Mouse (Mus musculus) embryonic facial prominence, embryonic 13.5 days (tissue): Measurements from ENCODE around the gene Map4. TPM values are rescaled to one million over a fixed set of nuclear protein-coding genes. Genes with fewer than 3 reads are reported as not detected.
A peak's percentile ranks its signal among the peaks of the same experiment; 100 is the strongest.
"Not testable (repeated sequence)": the region's sequence is repeated elsewhere in the genome, so short reads cannot be mapped to it uniquely, and the experiment has no call there.

Source experiments
- ATAC-seq: fragments of 200-750 bp; cut with Nextera tagmentation; 2 replicates; pipeline ENCODE4 v1.8.0; 2017; ENCODE audit warnings: low read depth; ENCODE audit not compliant: insufficient number of reproducible peaks, insufficient read depth, low FRiP score, low TSS enrichment
- H3K27ac ChIP-seq: fragments of 300-500 bp; sonication (generic); 2 replicates; pipeline ENCODE4 v1.5.1; 2015; ENCODE audit warnings: moderate library complexity, mild to moderate bottlenecking, inconsistent platforms
- H3K27me3 ChIP-seq: fragments of 300-500 bp; sonication (generic); 2 replicates; pipeline ENCODE4 v1.6.1; 2015; ENCODE audit warnings: mild to moderate bottlenecking, inconsistent platforms
- H3K36me3 ChIP-seq: fragments of 300-500 bp; sonication (generic); 2 replicates; pipeline ENCODE4 v1.6.1; 2015; ENCODE audit warnings: mild to moderate bottlenecking, inconsistent platforms
- H3K4me1 ChIP-seq: fragments of 300-500 bp; sonication (generic); 2 replicates; pipeline ENCODE4 v1.6.1; 2015; ENCODE audit warnings: inconsistent platforms
- H3K4me2 ChIP-seq: fragments of 300-500 bp; sonication (generic); 2 replicates; pipeline ENCODE4 v1.6.1; 2015; ENCODE audit warnings: moderate library complexity, mild to moderate bottlenecking, inconsistent platforms
- H3K4me3 ChIP-seq: fragments of 300-500 bp; sonication (generic); 2 replicates; pipeline ENCODE4 v1.5.1; 2015; ENCODE audit warnings: mild to moderate bottlenecking, inconsistent platforms
- H3K9ac ChIP-seq: fragments of 300-500 bp; sonication (generic); 2 replicates; pipeline ENCODE4 v1.6.1; 2015; ENCODE audit warnings: mild to moderate bottlenecking, inconsistent platforms
- H3K9me3 ChIP-seq: fragments of 300-500 bp; sonication (generic); 2 replicates; pipeline ENCODE4 v1.6.1; 2016; ENCODE audit warnings: inconsistent platforms
- WGBS: fragments of 180-500 bp; shearing (Covaris S2); methylation state at CpG from one replicate; pipeline ENCODE4 v1.1.7; 2015; ENCODE audit warnings: mixed read lengths; 5-methylcytosine and 5-hydroxymethylcytosine counted together
- microRNA-seq: library from miRNA; unstranded; fragments of <30 nt; microRNA quantifications from one replicate; pipeline ENCODE4, GENCODE M21; 2016
- polyA plus RNA-seq: library from polyadenylated mRNA; unstranded; fragments of >200 nt; fragmentation: Nextera tagmentation; extraction: Ambion mirVana; gene quantifications from 2 replicates; pipeline ENCODE4 v1.2.1, GENCODE M21; 2015

Map4 gene
- polyA plus RNA-seq, 1 experiment from 2014 or later = 58.0 TPM

DNA sequence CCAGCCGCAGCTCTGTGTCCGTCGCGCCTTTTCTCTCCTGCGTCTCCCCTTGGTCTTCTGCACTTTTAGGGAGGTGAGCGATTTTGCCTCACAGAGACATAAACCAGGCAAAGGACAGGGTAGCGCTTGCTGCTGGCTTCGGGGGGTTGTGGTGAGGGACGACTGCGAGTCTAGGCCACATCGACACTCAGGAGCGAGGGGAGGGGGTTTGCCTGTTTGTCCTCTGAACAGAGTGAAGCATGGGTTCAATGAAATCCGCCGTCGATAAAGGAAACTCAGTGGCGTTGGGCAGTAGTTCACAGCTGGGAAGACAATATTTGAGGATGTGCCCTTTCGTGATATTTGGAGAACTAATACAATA is 186.5 kb downstream of the Map4 start, which contains the start of gene Dhx30:
Dhx30 (minus strand) TSS at position 52 of the 361 bp plus-strand sequence.
- H3K4me1 ChIP-seq = peaks cover 18% of the 10 kb centered on the region
- peak within 1 kb of the TSS; percentile 98 for H3K9ac ChIP-seq
- peak within 1 kb of the TSS; percentile 95 for H3K4me3 ChIP-seq
- no peaks in the 10 kb centered on the region for H3K9me3 ChIP-seq
- ATAC-seq = 0 out of 2 replicates have a peak, but pooled peaks have one; percentile 12
- peak within 1 kb of the TSS; percentile 71 for H3K4me2 ChIP-seq
- H3K36me3 ChIP-seq = peaks cover 24% of the 10 kb centered on the region
- H3K27me3 ChIP-seq = no peaks in the 10 kb centered on the region
- under 1% methylated on average over 17 of the region's 17 CpGs for WGBS
- peak within 1 kb of the TSS; percentile 97 for H3K27ac ChIP-seq

DNA sequence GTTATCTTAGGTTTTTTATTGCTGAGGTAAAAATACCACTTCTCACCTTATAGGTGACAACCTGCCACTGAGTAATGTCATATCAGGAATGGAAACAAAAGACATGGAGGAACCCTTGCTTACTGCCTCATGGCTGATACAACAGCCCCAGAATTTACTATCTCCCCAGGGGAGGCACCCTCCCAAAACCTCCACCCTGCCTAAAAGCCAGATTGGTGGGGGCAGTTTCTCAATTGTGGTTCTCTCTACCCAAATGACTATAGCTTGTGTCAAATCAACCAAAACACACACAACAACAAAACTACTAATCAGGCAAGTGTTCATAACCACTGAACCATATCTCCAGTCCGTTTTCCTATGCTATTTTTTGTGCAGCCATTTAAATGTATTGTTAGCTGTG is 187.0 kb downstream of the Map4 start:
- no peak for ATAC-seq
- Histone ChIP-seq H3K4me2 (peak overlapping the region; percentile 71), H3K27me3 (no peaks in the 10 kb centered on the region), H3K4me3 (peak overlapping the region; percentile 95), H3K9me3 (no peaks in the 10 kb centered on the region), H3K36me3 (peaks cover 20% of the 10 kb centered on the region), H3K9ac (peak overlapping the region; percentile 98), H3K27ac (0 out of 2 replicates have a peak overlapping the region, but pooled peaks have one; percentile 97), H3K4me1 (peaks cover 18% of the 10 kb centered on the region)
- WGBS = 66% methylated on average over 1 of the region's 1 CpGs

DNA sequence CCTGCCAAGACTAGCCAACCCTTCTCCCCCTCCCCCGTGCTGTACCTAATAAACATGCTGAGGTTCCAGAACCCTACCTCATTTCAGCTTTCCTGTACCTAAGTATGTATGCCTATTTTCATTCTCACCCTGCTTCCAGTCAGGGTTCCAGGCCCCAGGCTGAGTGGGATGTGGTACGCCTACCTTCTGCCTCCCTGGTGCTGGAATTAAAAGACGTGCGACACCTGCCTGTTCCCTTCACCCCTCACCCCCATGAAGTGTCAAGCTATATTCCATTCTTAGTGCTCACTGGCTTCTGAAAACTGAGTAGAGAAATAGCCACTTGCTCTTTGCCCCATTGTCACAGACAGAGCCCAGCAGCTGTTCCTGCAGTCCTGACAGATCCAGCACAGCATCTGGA is 190.2 kb downstream of the Map4 start:
- Histone ChIP-seq H3K27me3 (no peaks in the 10 kb centered on the region), H3K9me3 (no peaks in the 10 kb centered on the region), H3K36me3 (0 out of 2 replicates have a peak, but pooled peaks cover 5% of the 10 kb centered on the region), H3K4me3 (no peak overlapping the region), H3K9ac (no peak overlapping the region), H3K27ac (no peak overlapping the region), H3K4me1 (peaks cover 11% of the 10 kb centered on the region), H3K4me2 (no peak overlapping the region)
- 75% methylated on average over 4 of the region's 4 CpGs for WGBS
- no peak for ATAC-seq

DNA sequence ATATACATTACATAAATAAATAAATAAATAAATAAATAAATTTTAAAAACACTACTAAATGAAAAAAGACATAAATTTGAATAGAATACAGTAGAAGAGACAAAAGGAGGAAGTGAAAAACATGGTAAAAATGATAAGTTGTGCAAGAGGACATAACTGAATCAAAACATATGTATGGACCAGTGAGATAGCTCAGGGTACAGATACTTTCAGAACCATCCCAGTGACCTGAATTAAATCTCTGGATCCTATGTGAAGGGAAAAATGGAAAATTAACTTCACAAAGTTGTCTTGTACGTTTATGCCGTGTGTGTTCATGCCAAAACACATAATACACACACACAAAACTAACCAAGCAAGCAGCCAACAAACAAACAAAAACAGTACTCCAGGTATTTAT is 192.1 kb downstream of the Map4 start:
- no peak overlapping the region for H3K4me3 ChIP-seq
- H3K9ac ChIP-seq = no peak overlapping the region
- 87% methylated on average over 2 of the region's 2 CpGs for WGBS
- H3K36me3 ChIP-seq = 0 out of 2 replicates have a peak, but pooled peaks cover 5% of the 10 kb centered on the region
- no peak for ATAC-seq
- H3K4me2 ChIP-seq = no peak overlapping the region
- no peak overlapping the region for H3K27ac ChIP-seq
- H3K4me1 ChIP-seq = peaks cover 7% of the 10 kb centered on the region
- no peaks in the 10 kb centered on the region for H3K27me3 ChIP-seq
- no peaks in the 10 kb centered on the region for H3K9me3 ChIP-seq

DNA sequence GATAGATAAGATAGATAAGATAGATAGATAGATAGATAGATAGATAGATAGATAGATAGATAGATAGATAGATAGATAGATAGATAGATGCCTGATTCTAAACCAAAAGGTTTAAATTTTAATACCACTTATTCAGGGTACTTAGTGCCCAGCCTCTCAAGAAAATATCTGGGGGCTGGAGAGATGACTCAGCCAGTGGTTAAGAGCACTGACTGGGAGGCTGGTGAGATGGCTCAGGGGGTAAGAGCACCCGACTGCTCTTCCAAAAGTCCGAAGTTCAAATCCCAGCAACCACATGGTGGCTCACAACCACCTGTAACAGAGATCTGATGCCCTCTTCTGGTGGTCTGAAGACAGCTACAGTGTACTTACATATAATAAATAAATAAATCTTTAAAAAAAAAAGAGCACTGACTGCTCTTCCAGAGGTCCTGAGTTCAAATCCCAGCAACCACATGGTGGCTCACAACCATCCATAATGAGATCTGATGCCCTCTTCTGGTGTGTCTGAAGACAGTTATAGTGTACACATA is 192.8 kb downstream of the Map4 start:
- not testable (repeated sequence) for H3K4me3 ChIP-seq
- WGBS = 54% methylated on average over 2 of the region's 2 CpGs

DNA sequence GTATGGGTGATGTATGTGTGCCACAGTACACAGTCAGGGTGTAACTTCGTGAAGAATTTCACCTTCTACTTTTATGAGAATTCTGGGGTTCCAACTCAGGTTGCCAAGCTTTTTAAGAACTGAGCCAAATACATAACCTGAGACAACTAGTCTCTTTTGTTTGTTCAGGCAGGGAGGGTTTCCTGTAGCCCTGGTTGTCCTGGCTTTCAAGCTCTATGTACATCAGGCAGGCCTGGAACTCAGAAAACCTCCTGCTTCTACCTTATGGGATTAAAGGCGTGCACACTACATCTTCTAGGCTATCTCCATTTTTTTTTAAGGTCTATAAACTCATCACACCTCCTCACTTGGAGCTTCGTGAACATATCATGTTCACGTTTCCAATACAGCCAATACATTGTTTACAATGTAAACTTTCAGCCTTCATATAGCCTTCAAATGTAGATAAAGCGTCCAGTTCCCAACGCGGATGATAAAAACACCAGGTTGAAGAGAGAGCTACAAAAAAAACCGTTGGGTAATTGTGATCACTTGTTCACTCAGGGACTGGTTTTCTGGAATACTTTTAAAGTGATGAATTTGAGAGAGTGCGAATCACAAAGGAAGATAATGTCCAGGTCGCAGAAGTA is 199.8 kb downstream of the Map4 start:
- Histone ChIP-seq H3K4me2 (peak overlapping the region; percentile 61), H3K4me1 (peaks cover 25% of the 10 kb centered on the region), H3K27me3 (no peaks in the 10 kb centered on the region), H3K9ac (peak overlapping the region; percentile 79), H3K9me3 (no peaks in the 10 kb centered on the region), H3K36me3 (peaks cover 20% of the 10 kb centered on the region), H3K27ac (peak overlapping the region; percentile 96), H3K4me3 (peak overlapping the region; percentile 86)
- 28% methylated on average over 10 of the region's 10 CpGs for WGBS
- ATAC-seq = no peak

More for the DNA sequence above, 192.8 kb downstream of the Map4 start:
- not testable (repeated sequence) for ATAC-seq, H3K36me3 ChIP-seq, H3K9ac ChIP-seq, H3K27ac ChIP-seq, H3K4me2 ChIP-seq, H3K9me3 ChIP-seq, H3K4me1 ChIP-seq, H3K27me3 ChIP-seq

DNA sequence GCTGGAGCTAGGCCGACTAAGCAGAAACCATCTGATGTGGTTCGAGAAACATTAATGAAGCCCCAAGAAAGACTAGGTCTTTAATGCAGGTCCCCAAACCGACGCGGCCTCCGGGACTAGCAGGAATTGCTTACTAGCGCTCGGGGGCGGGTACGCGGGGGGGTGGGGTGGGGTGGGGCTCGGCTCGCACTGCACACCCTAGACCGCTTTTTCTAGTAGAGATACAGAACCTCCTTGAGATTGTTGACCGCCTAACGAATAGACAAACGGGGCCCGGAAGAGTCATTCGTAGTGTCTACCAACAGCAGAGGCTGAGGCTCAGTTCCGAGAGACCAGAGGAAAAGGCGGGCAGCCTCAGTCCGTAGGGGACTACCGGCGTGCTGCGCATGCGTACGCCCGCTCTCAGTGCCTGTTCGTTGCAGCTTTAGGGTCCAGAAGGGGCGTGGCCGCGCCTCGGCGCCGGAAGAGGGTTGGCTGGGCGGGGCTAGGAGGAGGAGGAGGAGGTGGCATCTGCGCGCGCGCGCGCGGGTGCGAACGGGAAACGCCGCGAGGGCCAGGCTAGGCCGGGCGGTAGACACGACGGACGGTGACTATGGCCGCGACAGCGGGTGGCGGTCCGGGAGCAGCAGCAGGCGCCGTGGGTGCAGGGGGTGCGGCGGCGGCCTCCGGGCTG is 200.4 kb downstream of the Map4 start:
- ATAC-seq = peak; percentile 93
- Histone ChIP-seq H3K27ac (peak overlapping the region; percentile 96), H3K36me3 (peaks cover 27% of the 10 kb centered on the region), H3K4me3 (peak overlapping the region; percentile 86), H3K4me1 (peaks cover 25% of the 10 kb centered on the region), H3K27me3 (no peaks in the 10 kb centered on the region), H3K9ac (peak overlapping the region; percentile 97), H3K4me2 (peak overlapping the region; percentile 61), H3K9me3 (no peaks in the 10 kb centered on the region)
- 1% methylated on average over 64 of the region's 64 CpGs for WGBS

DNA sequence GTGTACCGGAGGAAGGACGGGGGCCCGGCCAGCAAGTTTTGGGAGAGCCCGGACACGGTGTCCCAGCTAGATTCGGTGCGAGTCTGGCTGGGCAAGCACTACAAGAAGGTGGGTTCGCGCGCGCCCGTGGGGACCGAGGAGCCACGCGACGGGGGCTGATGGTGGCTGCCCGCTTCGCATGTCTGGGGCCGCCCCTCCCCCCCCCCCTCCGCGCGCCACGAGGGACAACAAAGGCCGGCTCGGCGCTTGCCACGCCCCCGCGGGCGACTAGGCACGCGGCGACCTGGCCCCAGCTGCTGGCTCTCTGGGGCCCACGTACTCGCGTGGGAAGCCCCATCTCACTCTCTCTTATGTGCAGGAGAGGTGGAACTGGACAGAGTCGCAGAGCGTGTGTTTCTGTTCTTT is 200.9 kb downstream of the Map4 start:
- Histone ChIP-seq H3K36me3 (peaks cover 32% of the 10 kb centered on the region), H3K4me3 (peak overlapping the region; percentile 86), H3K4me1 (peaks cover 25% of the 10 kb centered on the region), H3K9me3 (no peaks in the 10 kb centered on the region), H3K4me2 (peak overlapping the region; percentile 61), H3K27me3 (no peaks in the 10 kb centered on the region), H3K9ac (peak overlapping the region; percentile 97), H3K27ac (peak overlapping the region; percentile 96)
- peak; percentile 68 for ATAC-seq
- WGBS = 0% methylated on average over 33 of the region's 38 CpGs

DNA sequence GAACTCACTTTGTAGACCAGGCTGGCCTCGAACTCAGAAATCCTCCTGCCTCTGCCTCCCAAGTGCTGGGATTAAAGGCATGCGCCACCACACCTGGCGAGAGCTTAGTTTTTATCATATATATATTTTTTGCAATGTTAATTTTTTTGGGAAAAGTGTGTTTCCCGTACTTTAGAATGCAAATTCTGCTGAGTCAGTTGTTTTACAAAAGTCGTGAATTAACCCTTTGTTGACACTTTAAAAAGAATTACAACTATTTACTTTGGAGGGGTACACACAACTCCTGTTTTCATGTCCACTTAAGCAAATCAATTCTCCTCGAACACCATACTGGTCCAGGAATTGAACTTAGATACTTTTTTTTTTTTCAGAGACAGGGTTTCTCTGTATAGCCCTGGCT is 201.7 kb downstream of the Map4 start:
- no peaks in the 10 kb centered on the region for H3K27me3 ChIP-seq
- peak overlapping the region; percentile 86 for H3K4me3 ChIP-seq
- H3K9me3 ChIP-seq = no peaks in the 10 kb centered on the region
- no peak for ATAC-seq
- no peak overlapping the region for H3K27ac ChIP-seq
- peak overlapping the region; percentile 61 for H3K4me2 ChIP-seq
- peak overlapping the region; percentile 97; the same call in 1 of the 2 replicates for H3K9ac ChIP-seq
- peaks cover 39% of the 10 kb centered on the region for H3K36me3 ChIP-seq
- 55% methylated on average over 6 of the region's 6 CpGs for WGBS
- peaks cover 25% of the 10 kb centered on the region for H3K4me1 ChIP-seq

Small RNAs within 50 kb of the gene (microRNA-seq; reads per million reads assigned to microRNA genes)
- gene Mir7089 = 0.55 reads per million

Other genes starting within 250 kb of the Map4 start
- 0.13 TPM in 1 of 2 replicates, not detected in the other for gene Fbxw18, start 228.8 kb upstream of the Map4 start, polyA plus RNA-seq
- not detected in 2 replicates for gene Fbxw26, start 185.4 kb upstream of the Map4 start, polyA plus RNA-seq
- not detected in 2 replicates for gene Fbxw27, start 140.8 kb upstream of the Map4 start, polyA plus RNA-seq
- not detected in 2 replicates for gene Spink8, start 119.2 kb upstream of the Map4 start, polyA plus RNA-seq
- gene Nme6, start 98.7 kb upstream of the Map4 start, polyA plus RNA-seq = 64.9 and 70.9 TPM in 2 replicates
- gene Camp, start 81.8 kb upstream of the Map4 start, polyA plus RNA-seq = 0.76 and 3.4 TPM in 2 replicates
- 33.2 and 35.1 TPM in 2 replicates for gene Cdc25a, start 55.9 kb upstream of the Map4 start, polyA plus RNA-seq
- gene Smarcc1, start 186.2 kb downstream of the Map4 start, polyA plus RNA-seq = 188 and 204 TPM in 2 replicates
- gene Dhx30, start 186.4 kb downstream of the Map4 start, polyA plus RNA-seq = 159 and 178 TPM in 2 replicates